Mouse (Mus musculus): ENCODE measurements at regions not wholly inside any gene's neighbourhood (a gene's known extent, or its start where the extent isn't known, plus 50 kb on each side); places are given as distances from the start of the nearest gene placed in this dataset.

GRCm38 (mm10) chr13:111933526-111934240 is 124.9 kb upstream of the Map3k1 start:
- H3K9me3 ChIP-seq (ENCODE audit: control insufficient read depth, low read length) = no peaks in the 10 kb centered on the region
- ATAC-seq = no peak
- WGBS = 76% methylated on average over 8 of the region's 8 CpGs
- peaks cover 5% of the 10 kb centered on the region; the same call in 1 of the 2 replicates for H3K4me1 ChIP-seq (ENCODE audit: control insufficient read depth, insufficient read depth, low read depth, low read length)
- H3K4me2 ChIP-seq (ENCODE audit: low read length) = no peak overlapping the region
- H3K9ac ChIP-seq (ENCODE audit: low read depth, low read length) = no peak overlapping the region
- no peaks in the 10 kb centered on the region for H3K36me3 ChIP-seq (ENCODE audit: control insufficient read depth, insufficient read depth, low read length)
- no peak overlapping the region for H3K4me3 ChIP-seq (ENCODE audit: low read length)
- no peaks in the 10 kb centered on the region for H3K27me3 ChIP-seq (replicated peaks; ENCODE audit: control insufficient read depth, insufficient read depth, low read length)
- H3K27ac ChIP-seq (ENCODE audit: low read depth, low read length) = no peak overlapping the region

DNA sequence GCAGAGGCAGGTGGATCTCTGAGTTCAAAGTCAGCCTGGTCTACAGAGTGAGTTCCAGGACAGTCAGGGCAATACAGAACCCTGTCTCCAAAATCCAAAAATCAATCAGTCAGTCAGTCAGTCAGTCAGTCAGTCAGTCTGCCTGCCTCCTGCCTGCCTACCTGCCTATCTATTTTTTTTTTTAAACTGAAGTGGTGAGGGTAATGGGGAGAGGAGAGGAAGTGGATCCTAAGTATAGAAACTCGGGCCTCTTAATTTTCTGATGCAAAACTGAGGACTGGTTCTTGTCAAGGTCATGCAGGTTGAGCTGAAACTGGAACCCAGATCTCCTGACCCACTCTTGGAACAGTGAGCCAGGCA is 126.9 kb upstream of the Map3k1 start:
- Histone ChIP-seq H3K27ac (ENCODE audit: low read depth, low read length) (no peak overlapping the region), H3K4me3 (ENCODE audit: low read length) (no peak overlapping the region), H3K9me3 (ENCODE audit: control insufficient read depth, low read length) (no peaks in the 10 kb centered on the region), H3K36me3 (ENCODE audit: control insufficient read depth, insufficient read depth, low read length) (no peaks in the 10 kb centered on the region), H3K4me2 (ENCODE audit: low read length) (no peak overlapping the region), H3K27me3 (replicated peaks; ENCODE audit: control insufficient read depth, insufficient read depth, low read length) (no peaks in the 10 kb centered on the region), H3K9ac (ENCODE audit: low read depth, low read length) (no peak overlapping the region), H3K4me1 (ENCODE audit: control insufficient read depth, insufficient read depth, low read depth, low read length) (peaks cover 5% of the 10 kb centered on the region; the same call in 1 of the 2 replicates)
- no peak for ATAC-seq
- WGBS = 78% methylated on average over 1 of the region's 1 CpGs

DNA sequence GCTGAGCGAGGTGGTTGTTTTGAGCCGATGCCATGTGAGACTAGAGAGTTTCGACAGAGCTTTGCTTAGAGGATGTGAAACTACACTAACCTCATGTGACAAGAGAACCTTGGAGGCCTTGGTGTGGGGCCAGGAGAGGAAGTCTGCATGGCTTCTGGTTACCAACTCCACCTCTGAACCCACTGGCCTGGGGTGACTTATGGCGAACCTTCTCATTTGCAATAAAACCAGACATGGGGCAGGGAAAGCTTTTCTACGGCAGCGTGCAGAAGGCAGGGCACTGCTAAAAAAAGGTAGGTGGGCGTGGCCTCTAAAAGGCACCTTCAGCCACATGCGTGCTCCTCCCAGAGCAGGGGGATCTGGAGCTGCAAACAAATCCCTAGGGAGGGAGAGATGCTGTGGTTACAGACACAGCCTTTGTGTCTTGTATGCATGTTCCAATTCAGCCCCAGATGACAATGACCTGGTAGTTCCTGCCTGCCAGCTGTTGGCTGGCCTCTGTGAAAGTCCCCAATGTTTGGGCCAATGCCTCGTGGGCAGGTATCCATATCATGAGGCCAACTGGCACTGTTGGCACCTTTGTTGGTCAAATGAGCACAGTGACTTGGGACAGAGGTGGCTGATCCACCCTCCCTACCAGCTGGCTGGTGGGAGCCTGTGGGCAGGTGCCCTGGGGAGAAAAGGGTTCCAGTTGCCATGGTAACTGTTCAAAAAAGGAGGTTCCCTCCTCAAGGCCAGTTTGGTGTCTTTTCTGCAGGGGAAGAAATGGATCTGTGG is 127.5 kb upstream of the Map3k1 start:
- H3K27ac ChIP-seq (ENCODE audit: low read depth, low read length) = 0 out of 2 replicates have a peak overlapping the region, but pooled peaks have one; percentile 21
- ATAC-seq = peak; percentile 79
- H3K4me2 ChIP-seq (ENCODE audit: low read length) = no peak overlapping the region
- no peaks in the 10 kb centered on the region for H3K9me3 ChIP-seq (ENCODE audit: control insufficient read depth, low read length)
- H3K27me3 ChIP-seq (replicated peaks; ENCODE audit: control insufficient read depth, insufficient read depth, low read length) = no peaks in the 10 kb centered on the region
- H3K36me3 ChIP-seq (ENCODE audit: control insufficient read depth, insufficient read depth, low read length) = no peaks in the 10 kb centered on the region
- H3K9ac ChIP-seq (ENCODE audit: low read depth, low read length) = no peak overlapping the region
- H3K4me3 ChIP-seq (ENCODE audit: low read length) = no peak overlapping the region
- peaks cover 5% of the 10 kb centered on the region; the same call in 1 of the 2 replicates for H3K4me1 ChIP-seq (ENCODE audit: control insufficient read depth, insufficient read depth, low read depth, low read length)
- WGBS = 68% methylated on average over 9 of the region's 9 CpGs

DNA sequence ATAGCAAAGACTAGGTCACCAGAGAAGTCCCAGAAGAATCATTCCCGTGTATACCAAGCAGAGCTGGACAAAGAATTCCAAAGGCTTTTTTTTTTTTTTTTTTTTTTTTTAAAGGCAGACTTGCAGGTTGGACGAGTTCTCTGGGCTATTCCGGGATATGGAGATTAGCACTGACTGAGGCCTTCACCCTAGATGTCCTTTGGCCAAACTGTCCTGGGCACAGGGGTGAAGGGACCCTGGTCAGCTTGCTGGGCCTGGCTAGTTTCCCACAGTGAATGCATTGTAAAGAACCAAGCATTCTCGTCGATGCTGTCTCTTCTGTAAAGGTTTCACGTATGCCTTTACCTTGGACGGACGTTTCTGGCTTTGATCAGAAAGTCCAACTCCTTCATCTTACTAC is 128.2 kb upstream of the Map3k1 start:
- Histone ChIP-seq H3K27me3 (replicated peaks; ENCODE audit: control insufficient read depth, insufficient read depth, low read length) (no peaks in the 10 kb centered on the region), H3K9me3 (ENCODE audit: control insufficient read depth, low read length) (no peaks in the 10 kb centered on the region), H3K27ac (ENCODE audit: low read depth, low read length) (peak overlapping the region; percentile 2; the same call in 1 of the 2 replicates), H3K4me2 (ENCODE audit: low read length) (no peak overlapping the region), H3K4me3 (ENCODE audit: low read length) (no peak overlapping the region), H3K4me1 (ENCODE audit: control insufficient read depth, insufficient read depth, low read depth, low read length) (peaks cover 5% of the 10 kb centered on the region; the same call in 1 of the 2 replicates), H3K36me3 (ENCODE audit: control insufficient read depth, insufficient read depth, low read length) (no peaks in the 10 kb centered on the region), H3K9ac (ENCODE audit: low read depth, low read length) (no peak overlapping the region)
- 65% methylated on average over 8 of the region's 8 CpGs for WGBS
- ATAC-seq = peak; percentile 25; the same call in 1 of the 2 replicates

GRCm38 (mm10) chr13:111938896-111939422 is 130.2 kb upstream of the Map3k1 start:
- Histone ChIP-seq H3K4me3 (ENCODE audit: low read length) (no peak overlapping the region), H3K9ac (ENCODE audit: low read depth, low read length) (no peak overlapping the region), H3K4me2 (ENCODE audit: low read length) (no peak overlapping the region), H3K9me3 (ENCODE audit: control insufficient read depth, low read length) (no peaks in the 10 kb centered on the region), H3K27me3 (replicated peaks; ENCODE audit: control insufficient read depth, insufficient read depth, low read length) (no peaks in the 10 kb centered on the region), H3K4me1 (ENCODE audit: control insufficient read depth, insufficient read depth, low read depth, low read length) (peaks cover 10% of the 10 kb centered on the region), H3K36me3 (ENCODE audit: control insufficient read depth, insufficient read depth, low read length) (no peaks in the 10 kb centered on the region), H3K27ac (ENCODE audit: low read depth, low read length) (no peak overlapping the region)
- WGBS = 69% methylated on average over 8 of the region's 8 CpGs
- ATAC-seq = no peak

GRCm38 (mm10) chr13:111939534-111940115 is 130.8 kb upstream of the Map3k1 start:
- WGBS = 66% methylated on average over 6 of the region's 6 CpGs
- ATAC-seq = no peak

DNA sequence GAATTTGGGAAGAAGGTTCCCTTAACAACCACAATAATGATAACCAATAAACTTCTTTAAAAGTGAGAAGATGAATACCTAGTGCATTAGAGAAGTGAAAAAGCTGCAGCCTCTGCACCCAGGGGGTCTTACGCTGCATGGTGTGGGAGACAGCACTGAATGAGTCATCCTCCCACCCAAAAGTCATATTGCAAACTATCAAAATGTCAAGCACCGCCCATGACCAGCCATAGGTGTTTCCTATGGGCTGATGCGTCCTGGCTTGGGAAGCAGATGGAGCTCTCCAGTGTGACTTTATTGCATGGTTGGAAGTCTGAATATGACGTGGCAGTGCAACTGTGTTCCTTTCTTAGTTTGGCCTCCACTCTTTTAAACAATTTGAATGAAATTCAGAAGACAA is 131.5 kb upstream of the Map3k1 start:
- Histone ChIP-seq H3K4me3 (ENCODE audit: low read length) (no peak overlapping the region), H3K4me2 (ENCODE audit: low read length) (no peak overlapping the region), H3K36me3 (ENCODE audit: control insufficient read depth, insufficient read depth, low read length) (no peaks in the 10 kb centered on the region), H3K9me3 (ENCODE audit: control insufficient read depth, low read length) (no peaks in the 10 kb centered on the region), H3K4me1 (ENCODE audit: control insufficient read depth, insufficient read depth, low read depth, low read length) (peaks cover 13% of the 10 kb centered on the region), H3K27me3 (replicated peaks; ENCODE audit: control insufficient read depth, insufficient read depth, low read length) (no peaks in the 10 kb centered on the region), H3K27ac (ENCODE audit: low read depth, low read length) (no peak overlapping the region), H3K9ac (ENCODE audit: low read depth, low read length) (no peak overlapping the region)
- WGBS = 92% methylated on average over 4 of the region's 4 CpGs
- no peak for ATAC-seq

More at GRCm38 (mm10) chr13:111939534-111940115, 130.8 kb upstream of the Map3k1 start:
- Histone ChIP-seq H3K4me1 (ENCODE audit: control insufficient read depth, insufficient read depth, low read depth, low read length) (peaks cover 13% of the 10 kb centered on the region), H3K27me3 (replicated peaks; ENCODE audit: control insufficient read depth, insufficient read depth, low read length) (no peaks in the 10 kb centered on the region), H3K4me2 (ENCODE audit: low read length) (no peak overlapping the region), H3K4me3 (ENCODE audit: low read length) (no peak overlapping the region), H3K9ac (ENCODE audit: low read depth, low read length) (no peak overlapping the region), H3K9me3 (ENCODE audit: control insufficient read depth, low read length) (no peaks in the 10 kb centered on the region), H3K27ac (ENCODE audit: low read depth, low read length) (no peak overlapping the region), H3K36me3 (ENCODE audit: control insufficient read depth, insufficient read depth, low read length) (no peaks in the 10 kb centered on the region)

GRCm38 (mm10) chr13:111940796-111941513 is 132.2 kb upstream of the Map3k1 start:
- H3K9ac ChIP-seq (ENCODE audit: low read depth, low read length) = no peak overlapping the region
- no peaks in the 10 kb centered on the region for H3K36me3 ChIP-seq (ENCODE audit: control insufficient read depth, insufficient read depth, low read length)
- WGBS = 83% methylated on average over 6 of the region's 6 CpGs
- no peak overlapping the region for H3K4me3 ChIP-seq (ENCODE audit: low read length)
- no peaks in the 10 kb centered on the region for H3K27me3 ChIP-seq (replicated peaks; ENCODE audit: control insufficient read depth, insufficient read depth, low read length)
- H3K4me2 ChIP-seq (ENCODE audit: low read length) = no peak overlapping the region
- ATAC-seq = no peak
- no peak overlapping the region for H3K27ac ChIP-seq (ENCODE audit: low read depth, low read length)
- H3K4me1 ChIP-seq (ENCODE audit: control insufficient read depth, insufficient read depth, low read depth, low read length) = peaks cover 13% of the 10 kb centered on the region
- no peaks in the 10 kb centered on the region for H3K9me3 ChIP-seq (ENCODE audit: control insufficient read depth, low read length)
